Mouse (Mus musculus) urinary bladder, postnatal 36 days (tissue): Measurements from ENCODE around the gene Gm16181.
"Not testable (repeated sequence)": the region's sequence is repeated elsewhere in the genome, so short reads cannot be mapped to it uniquely, and the experiment has no call there.

Experiments used
- DNase-seq, 2 experiments: peaks; one replicate each; pipeline ENCODE4 v3.0.0; 2022; ENCODE audit warnings: low spot score in 2 of 2, mixed read lengths in 1 of 2

Gm16181 gene

GRCm38 (mm10) chr17:35232659-35233058 lies 12.0 kb downstream of the Gm16181 start:
- no peak for DNase-seq

GRCm38 (mm10) chr17:35233114-35233980 lies 12.7 kb downstream of the Gm16181 start, which contains the start of gene Atp6v1g2:
Atp6v1g2 (plus strand) TSS chr17:35233660.
- DNase-seq, result no peak

GRCm38 (mm10) chr17:35234090-35234489 lies 13.5 kb downstream of the Gm16181 start:
- DNase-seq, result not testable (repeated sequence)

DNA sequence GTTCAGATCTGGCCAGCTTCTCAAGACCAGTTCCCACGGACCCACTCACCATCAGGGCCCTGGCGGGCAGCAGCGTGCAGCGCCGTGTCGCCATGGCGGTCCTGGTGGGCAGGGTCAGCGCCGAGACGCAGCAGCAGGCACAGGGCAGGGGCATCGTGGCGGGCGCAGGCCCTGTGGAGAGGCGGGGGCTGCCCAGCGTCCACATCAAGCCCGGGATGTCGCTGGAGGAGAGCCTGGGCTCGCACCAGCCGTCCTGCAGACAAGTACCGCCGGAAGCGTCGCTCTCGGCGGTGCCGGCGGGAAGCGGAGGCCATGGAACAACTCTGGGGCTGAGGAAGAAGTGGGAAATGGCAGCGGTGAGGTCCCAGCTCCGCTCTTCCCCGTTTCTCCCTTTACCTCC lies 14.3 kb downstream of the Gm16181 start:
- peak; percentile 40 to 46 for DNase-seq

DNA sequence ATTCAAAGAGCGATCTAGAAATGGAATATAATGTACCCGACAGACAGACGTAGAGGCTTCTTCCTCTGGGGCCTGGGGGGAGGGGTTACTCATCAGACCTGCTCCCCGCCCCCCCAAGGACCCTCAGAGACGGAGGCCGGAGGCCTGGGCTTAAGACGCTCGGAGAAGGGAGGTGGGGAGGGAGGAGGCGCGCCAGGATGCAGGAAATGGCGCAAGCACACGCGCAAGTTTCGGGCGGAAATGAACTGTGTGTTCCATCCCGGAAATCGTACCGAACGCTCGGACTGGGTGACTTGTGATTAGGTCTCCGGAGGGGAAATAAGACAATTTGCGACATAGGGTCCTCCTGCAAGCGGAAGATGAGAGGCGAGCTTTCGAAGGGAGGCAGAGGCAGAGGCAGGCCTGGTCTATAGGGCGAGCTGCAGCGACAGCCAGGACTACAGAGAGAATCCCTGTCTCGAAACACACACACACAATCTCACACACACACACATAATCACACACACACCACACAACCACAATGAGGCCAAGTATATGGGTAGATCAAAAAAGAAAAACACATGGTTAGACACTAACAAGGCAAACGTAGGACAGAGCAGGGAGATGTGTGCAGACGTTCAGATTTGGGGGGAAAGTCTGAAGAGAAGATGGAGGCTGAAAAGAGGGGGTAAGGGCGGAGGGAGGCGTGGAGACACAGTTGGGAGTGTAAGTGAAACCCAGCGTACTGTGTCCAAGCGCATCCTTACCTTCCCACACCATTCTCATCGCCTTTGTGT lies 15.2 kb downstream of the Gm16181 start, which contains the start of gene Nfkbil1:
Gene Nfkbil1, minus strand, starts transcription at position 179 of the 776 bp plus-strand sequence.
- peak; percentile 79 to 91 for DNase-seq

- peak; percentile 97 to 98 for DNase-seq
These were observed 15.7 kb downstream of the Gm16181 start for GRCm38 (mm10) chr17:35236390-35236746.

GRCm38 (mm10) chr17:35236996-35237395 lies 16.4 kb downstream of the Gm16181 start:
- DNase-seq, result no peak

GRCm38 (mm10) chr17:35237504-35237903 lies 16.9 kb downstream of the Gm16181 start:
- no peak for DNase-seq

- DNase-seq, result no peak
These were observed 19.1 kb downstream of the Gm16181 start for GRCm38 (mm10) chr17:35239700-35240099.

- no peak for DNase-seq
These were observed 20.0 kb downstream of the Gm16181 start for GRCm38 (mm10) chr17:35240384-35241304.

- DNase-seq, result peak; percentile 93 to 95
These were observed 20.8 kb downstream of the Gm16181 start, which contains the start of gene Ddx39b for GRCm38 (mm10) chr17:35241305-35242014. Ddx39b (plus strand) TSS chr17:35241746.

GRCm38 (mm10) chr17:35242015-35242941 lies 21.6 kb downstream of the Gm16181 start:
- DNase-seq, result peak in 1 of 2 experiments; percentile 74

- peak in 1 of 2 experiments; percentile 48 for DNase-seq
These were observed 22.5 kb downstream of the Gm16181 start for GRCm38 (mm10) chr17:35243086-35243485.

GRCm38 (mm10) chr17:35244999-35245398 lies 24.4 kb downstream of the Gm16181 start:
- DNase-seq, result no peak

DNA sequence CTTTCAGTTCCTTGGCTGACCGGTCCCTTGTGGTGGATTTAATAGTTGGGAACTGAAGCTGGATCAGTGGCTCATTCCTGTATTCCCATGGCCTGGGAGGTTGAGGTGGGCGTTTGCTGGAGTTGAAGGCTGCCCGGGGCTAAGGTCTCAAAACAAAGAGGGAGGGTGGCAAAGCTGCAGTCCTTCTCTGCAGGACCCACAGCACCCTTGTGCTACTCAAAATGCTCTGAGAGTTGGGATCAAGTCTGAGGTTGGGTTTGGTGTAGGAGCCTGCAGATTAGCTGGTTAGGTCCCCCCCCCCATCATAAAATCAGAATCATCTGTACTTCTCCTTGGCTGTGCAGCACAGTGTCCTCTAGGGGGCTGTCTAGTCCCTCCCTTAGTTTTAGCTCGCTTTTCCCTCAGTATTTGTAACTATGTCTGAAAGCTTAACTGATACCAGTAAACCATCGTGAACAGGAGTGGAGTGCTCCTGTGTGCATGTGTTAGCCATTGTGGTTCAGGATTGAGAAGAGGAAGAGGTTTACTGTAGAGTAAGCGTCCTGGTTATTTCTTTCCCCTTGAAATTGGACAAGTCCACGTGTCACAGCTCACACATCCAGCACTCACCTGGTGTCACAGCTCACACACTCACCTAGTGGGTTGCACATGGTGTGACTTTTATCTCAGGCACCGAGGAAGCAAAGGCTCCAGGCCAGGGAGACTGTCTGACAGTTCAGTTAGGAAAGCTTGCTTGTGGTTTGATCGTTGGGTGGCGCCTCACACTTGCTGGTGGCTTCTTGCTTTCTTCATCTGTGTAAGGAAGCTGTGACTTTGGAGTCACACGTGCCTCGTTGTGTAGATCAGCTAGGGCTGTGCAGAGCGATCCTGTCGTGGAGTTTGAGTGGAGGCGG lies 25.3 kb downstream of the Gm16181 start:
- no peak for DNase-seq

GRCm38 (mm10) chr17:35247144-35247543 lies 26.5 kb downstream of the Gm16181 start:
- no peak for DNase-seq

- DNase-seq, result no peak
These were observed 28.4 kb downstream of the Gm16181 start for GRCm38 (mm10) chr17:35248986-35249385.

GRCm38 (mm10) chr17:35249451-35250197 lies 29.0 kb downstream of the Gm16181 start:
- no peak for DNase-seq
